ENCODE assay signal across 18 mouse cellular contexts in the genomic region with DNA sequence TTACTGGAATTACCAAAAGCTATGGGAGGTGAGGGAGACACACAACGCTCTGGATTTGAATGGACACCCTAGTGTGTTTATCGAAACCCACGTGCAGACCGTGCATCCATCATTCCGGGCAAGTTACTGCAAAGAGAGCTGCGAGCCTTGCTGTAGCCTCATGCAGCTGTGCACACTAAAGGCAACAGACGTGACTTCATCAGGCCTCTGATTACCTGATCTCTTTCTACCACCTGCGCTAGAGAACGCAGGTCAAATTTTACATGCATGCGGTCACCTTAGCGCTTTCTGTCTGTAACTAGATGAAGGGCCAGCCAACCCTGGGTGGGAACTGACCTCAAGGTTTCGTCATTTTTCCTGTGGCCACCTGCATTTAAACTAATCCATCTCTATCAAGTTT.
DNase-seq lines count a peak whose midpoint lies in the region; ATAC-seq and TF ChIP-seq lines count a peak whose summit lies in the region.
"Had no signal": no experiment of that assay in that cellular context is flagged by ENCODE, and none has a peak within 500 bp of the region (broad histone marks: within the 10 kb centered on the region; RNA-seq: fewer than 3 reads in every experiment).

No protein-coding gene starts in this region.

- H3K9ac ChIP-seq in limb, embryonic 12.5 days (replicated peaks), result no peak overlapping the region
- no peak overlapping the region for H3K9ac ChIP-seq in limb, embryonic 13.5 days
- no peak overlapping the region for H3K9ac ChIP-seq in limb, embryonic 15.5 days
- H3K9ac ChIP-seq: embryonic facial prominence, embryonic 12.5 days; forebrain, embryonic 13.5 days; forebrain, embryonic 15.5 days; forebrain, postnatal 0 days had no signal

- H3K4me2 ChIP-seq in limb, embryonic 12.5 days, result no peak overlapping the region
- no peak overlapping the region for H3K4me2 ChIP-seq in limb, embryonic 13.5 days (replicated peaks)
- no peak overlapping the region for H3K4me2 ChIP-seq in limb, embryonic 15.5 days
- H3K4me2 ChIP-seq: embryonic facial prominence, embryonic 12.5 days; forebrain, embryonic 13.5 days; forebrain, embryonic 15.5 days had no signal

- peak overlapping the region; percentile 76 for H3K27ac ChIP-seq in limb, embryonic 12.5 days
- peak overlapping the region; percentile 67; the same call in 1 of the 2 replicates for H3K27ac ChIP-seq in limb, embryonic 13.5 days
- peak overlapping the region; percentile 50 for H3K27ac ChIP-seq in limb, embryonic 15.5 days
- no peak overlapping the region for H3K27ac ChIP-seq in kidney, adult 2 months (ENCODE audit: insufficient read depth, low read depth, low read length)
- H3K27ac ChIP-seq: embryonic facial prominence, embryonic 10.5 days; embryonic facial prominence, embryonic 12.5 days; forebrain, embryonic 13.5 days; forebrain, embryonic 15.5 days had no signal

- no peak overlapping the region for H3K4me3 ChIP-seq in limb, embryonic 12.5 days (replicated peaks)
- H3K4me3 ChIP-seq in limb, embryonic 13.5 days, result no peak overlapping the region
- H3K4me3 ChIP-seq in limb, embryonic 15.5 days, result no peak overlapping the region
- no peak overlapping the region for H3K4me3 ChIP-seq in kidney, adult 2 months (ENCODE audit: insufficient read depth, low read depth, low read length)
- H3K4me3 ChIP-seq: embryonic facial prominence, embryonic 10.5 days; embryonic facial prominence, embryonic 12.5 days; forebrain, embryonic 13.5 days; forebrain, embryonic 15.5 days had no signal

- no peaks in the 10 kb centered on the region for H3K9me3 ChIP-seq in limb, embryonic 12.5 days
- no peaks in the 10 kb centered on the region for H3K9me3 ChIP-seq in limb, embryonic 13.5 days
- no peaks in the 10 kb centered on the region for H3K9me3 ChIP-seq in limb, embryonic 15.5 days
- H3K9me3 ChIP-seq: embryonic facial prominence, embryonic 10.5 days; embryonic facial prominence, embryonic 12.5 days; forebrain, embryonic 13.5 days; forebrain, embryonic 15.5 days had no signal

- peaks cover 19% of the 10 kb centered on the region for H3K4me1 ChIP-seq in limb, embryonic 12.5 days (replicated peaks)
- H3K4me1 ChIP-seq in limb, embryonic 13.5 days, result peaks cover 31% of the 10 kb centered on the region
- peaks cover 20% of the 10 kb centered on the region for H3K4me1 ChIP-seq in limb, embryonic 15.5 days
- H3K4me1 ChIP-seq in kidney, adult 2 months (ENCODE audit: control insufficient read depth, insufficient read depth, low read length), result no peaks in the 10 kb centered on the region
- H3K4me1 ChIP-seq: embryonic facial prominence, embryonic 10.5 days; forebrain, embryonic 13.5 days; forebrain, embryonic 15.5 days had no signal

- peak; percentile 60; the same call in 1 of the 2 replicates for ATAC-seq in limb, embryonic 12.5 days (ENCODE audit: insufficient number of reproducible peaks, insufficient read depth, low FRiP score, low TSS enrichment, low read depth)
- ATAC-seq in limb, embryonic 13.5 days (ENCODE audit: low FRiP score, low read depth), result peak; percentile 71
- 0 out of 2 replicates have a peak, but pooled peaks have one; percentile 27 for ATAC-seq in limb, embryonic 15.5 days (ENCODE audit: insufficient number of reproducible peaks, low FRiP score, low TSS enrichment, low read depth)
- no peak for ATAC-seq in activated CD4-positive, CD25-positive, alpha-beta regulatory T cell, adult 4 months
- ATAC-seq: forebrain, embryonic 13.5 days; forebrain, embryonic 15.5 days; forebrain, postnatal 0 days had no signal

- H3K27me3 ChIP-seq in limb, embryonic 12.5 days, result no peaks in the 10 kb centered on the region
- H3K27me3 ChIP-seq in limb, embryonic 13.5 days, result no peaks in the 10 kb centered on the region
- H3K27me3 ChIP-seq in limb, embryonic 15.5 days, result no peaks in the 10 kb centered on the region
- H3K27me3 ChIP-seq in kidney, adult 2 months (replicated peaks; ENCODE audit: control insufficient read depth, insufficient read depth, low read length), result no peaks in the 10 kb centered on the region
- H3K27me3 ChIP-seq: embryonic facial prominence, embryonic 12.5 days; forebrain, embryonic 13.5 days; forebrain, embryonic 15.5 days had no signal

- WGBS in limb, embryonic 12.5 days, result 64% methylated on average over 12 of the region's 12 CpGs
- WGBS in limb, embryonic 13.5 days, result 47% methylated on average over 12 of the region's 12 CpGs
- WGBS in limb, embryonic 15.5 days, result 53% methylated on average over 12 of the region's 12 CpGs
- 90% methylated on average over 12 of the region's 12 CpGs for WGBS in kidney, adult 2 months

- no peaks in the 10 kb centered on the region for H3K36me3 ChIP-seq in limb, embryonic 12.5 days
- no peaks in the 10 kb centered on the region for H3K36me3 ChIP-seq in limb, embryonic 13.5 days
- no peaks in the 10 kb centered on the region for H3K36me3 ChIP-seq in limb, embryonic 15.5 days
- no peaks in the 10 kb centered on the region for H3K36me3 ChIP-seq in kidney, adult 2 months (ENCODE audit: control insufficient read depth, insufficient read depth, low read length)
- H3K36me3 ChIP-seq: embryonic facial prominence, embryonic 10.5 days; embryonic facial prominence, embryonic 12.5 days; forebrain, embryonic 15.5 days had no signal

- TF ChIP-seq POLR2A in kidney, adult 2 months (IDR thresholded peaks at IDR 0.05; ENCODE audit: low read depth, low read length), result no peak

- no peak for DNase-seq in kidney, adult 2 months
- DNase-seq: adrenal gland, adult 8-10 months; adrenal gland, postnatal 14 days; adrenal gland, postnatal 36 days; cerebellum, adult 11-12 months; cerebellum, adult 2 months; cerebellum, adult 9-10 months; cerebellum, postnatal 10 days; cerebellum, postnatal 25 days; forebrain, postnatal 0 days had no signal

- TF ChIP-seq CTCF in kidney, adult 2 months (conservative IDR thresholded peaks at IDR 0.05; ENCODE audit: insufficient read depth, insufficient read length, low read depth, low read length), result no peak
